Mouse (Mus musculus) heart, embryonic 14.5 days (tissue): ENCODE measurements around the gene Zmat5. TPM values are rescaled to one million over a fixed set of nuclear protein-coding genes. Genes with fewer than 3 reads are reported as not detected.

Experiments
- ATAC-seq: fragments of 200-750 bp; cut with Nextera tagmentation; 2 replicates; pipeline ENCODE4 v1.8.0; 2017; ENCODE audit warnings: low read depth, moderate TSS enrichment; ENCODE audit not compliant: insufficient number of reproducible peaks, insufficient read depth, low FRiP score
- H3K27ac ChIP-seq, 2 experiments: fragments of 200-500 bp in 1 of 2; fragments of 300-500 bp in 1 of 2; sonication (generic) in 1 of 2; replicated peaks in 1 of 2; 2 replicates each; pipeline ENCODE4 v1.5.1; 2012 to 2014; ENCODE audit warnings: low read depth in 2 of 2, low read length in 2 of 2, control low read depth in 1 of 2, mild to moderate bottlenecking in 1 of 2, mixed read lengths in 1 of 2; ENCODE audit not compliant: control insufficient read depth in 1 of 2, insufficient read depth in 1 of 2
- H3K27me3 ChIP-seq: fragments of 300-500 bp; sonication (generic); 2 replicates; pipeline ENCODE4 v1.6.1; 2014; ENCODE audit warnings: mild to moderate bottlenecking, low read length, control low read depth; ENCODE audit not compliant: control insufficient read depth, insufficient read depth
- H3K36me3 ChIP-seq: fragments of 300-500 bp; sonication (generic); 2 replicates; pipeline ENCODE4 v1.6.1; 2014; ENCODE audit warnings: mild to moderate bottlenecking, control low read depth, low read length, mixed read lengths; ENCODE audit not compliant: control insufficient read depth, insufficient read depth
- H3K4me1 ChIP-seq, 2 experiments: fragments of 200-500 bp in 1 of 2; fragments of 300-500 bp in 1 of 2; sonication (generic) in 1 of 2; 2 replicates each; pipeline ENCODE4 v1.6.1; 2012 to 2014; ENCODE audit warnings: low read length in 2 of 2, control low read depth in 1 of 2, mixed read lengths in 1 of 2; ENCODE audit not compliant: control insufficient read depth in 2 of 2, insufficient read depth in 2 of 2
- H3K4me2 ChIP-seq: fragments of 300-500 bp; sonication (generic); 2 replicates; pipeline ENCODE4 v1.6.1; 2014; ENCODE audit warnings: mild to moderate bottlenecking, low read length
- H3K4me3 ChIP-seq, 2 experiments: fragments of 200-500 bp in 1 of 2; fragments of 300-500 bp in 1 of 2; sonication (generic) in 1 of 2; 2 replicates each; pipeline ENCODE4 v1.5.1; 2012 to 2014; ENCODE audit warnings: low read length in 2 of 2, mild to moderate bottlenecking in 2 of 2, control low read depth in 1 of 2, low read depth in 1 of 2, moderate library complexity in 1 of 2; ENCODE audit not compliant: control insufficient read depth in 1 of 2, insufficient read depth in 1 of 2
- H3K9ac ChIP-seq: fragments of 300-500 bp; sonication (generic); 2 replicates; pipeline ENCODE4 v1.6.1; 2014; ENCODE audit warnings: mild to moderate bottlenecking, low read length
- H3K9me3 ChIP-seq: fragments of 300-500 bp; sonication (generic); 2 replicates; pipeline ENCODE4 v1.6.1; 2016; ENCODE audit warnings: low read length, control low read depth; ENCODE audit not compliant: control insufficient read depth
- WGBS: fragments of 180-500 bp; shearing (Covaris S2); extraction: QIAGEN DNeasy Blood & Tissue Kit; methylation state at CpG from one replicate; pipeline ENCODE4 v1.1.7; 2014; 5-methylcytosine and 5-hydroxymethylcytosine counted together
- polyA plus RNA-seq: library from polyadenylated mRNA; unstranded; fragments of >200 nt; fragmentation: Nextera tagmentation; extraction: Ambion mirVana; gene quantifications from 2 replicates; pipeline ENCODE4 v1.2.1, GENCODE M21; 2014

The Zmat5 gene
- polyA plus RNA-seq, 1 experiment from 2014 or later, result 58.3 TPM

- H3K36me3 ChIP-seq, result no peaks in the 10 kb centered on the region
- H3K4me1 ChIP-seq, result no peaks in the 10 kb centered on the region; a peak in 1 of 4 replicates
- no peak overlapping the region for H3K4me3 ChIP-seq
- H3K27ac ChIP-seq, result no peak overlapping the region
- H3K4me2 ChIP-seq, result no peak overlapping the region
- no peaks in the 10 kb centered on the region for H3K27me3 ChIP-seq
- H3K9ac ChIP-seq, result no peak overlapping the region
- no peak for ATAC-seq
- H3K9me3 ChIP-seq, result no peaks in the 10 kb centered on the region
These were observed 8.3 kb downstream of the Zmat5 start for GRCm38 (mm10) chr11:4712822-4713221.

DNA sequence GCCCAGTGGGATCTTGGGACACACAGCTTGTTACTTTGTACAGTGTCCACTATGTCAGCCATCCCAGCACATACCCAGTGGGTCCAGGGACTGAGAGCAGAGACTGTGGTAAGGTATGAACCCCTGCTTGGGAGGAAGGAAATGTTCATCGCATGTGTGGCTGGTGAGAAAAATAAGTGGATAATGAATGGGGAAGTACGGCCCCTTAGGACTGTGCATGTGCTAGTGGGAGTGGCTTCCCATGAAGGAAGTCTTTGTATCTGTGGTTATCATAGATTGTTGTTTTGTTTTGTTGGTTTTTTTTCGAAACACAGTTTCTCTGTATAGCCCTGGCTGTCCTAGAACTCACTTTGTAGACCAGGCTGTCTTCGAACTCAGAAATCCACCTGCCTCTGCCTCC lies 10.2 kb downstream of the Zmat5 start:
- Histone ChIP-seq H3K4me3 (no peak overlapping the region), H3K9me3 (no peaks in the 10 kb centered on the region), H3K27me3 (no peaks in the 10 kb centered on the region), H3K4me1 (peaks cover 4 to 8% of the 10 kb centered on the region in 2 experiments), H3K4me2 (no peak overlapping the region), H3K36me3 (no peaks in the 10 kb centered on the region), H3K9ac (no peak overlapping the region), H3K27ac (no peak overlapping the region)
- WGBS, result 83% methylated on average over 4 of the region's 4 CpGs
- no peak for ATAC-seq

DNA sequence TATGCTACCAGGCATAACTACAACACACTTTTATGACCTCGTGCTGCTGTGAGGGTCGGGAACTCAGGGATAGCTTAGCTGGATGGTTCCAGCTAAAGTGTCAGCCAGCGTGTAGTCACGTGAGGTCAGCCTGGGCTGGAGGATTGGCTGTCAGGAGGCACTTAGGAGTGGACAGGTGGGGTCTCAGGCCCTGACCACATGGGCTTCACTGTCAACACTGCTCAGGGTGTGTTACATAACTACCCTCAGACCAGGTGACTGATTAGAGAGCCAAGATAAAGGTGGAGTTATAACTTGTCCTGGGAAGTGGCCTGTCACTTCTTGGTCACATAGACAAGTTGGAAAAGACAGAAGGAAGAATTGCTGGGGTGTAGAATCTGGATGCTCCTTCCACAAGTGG lies 11.1 kb downstream of the Zmat5 start:
- Histone ChIP-seq H3K36me3 (no peaks in the 10 kb centered on the region), H3K9me3 (no peaks in the 10 kb centered on the region), H3K9ac (no peak overlapping the region), H3K4me1 (peaks cover 4 to 8% of the 10 kb centered on the region in 2 experiments), H3K4me2 (no peak overlapping the region), H3K27me3 (no peaks in the 10 kb centered on the region), H3K4me3 (no peak overlapping the region), H3K27ac (no peak overlapping the region)
- ATAC-seq, result no peak
- WGBS, result 65% methylated on average over 4 of the region's 4 CpGs

DNA sequence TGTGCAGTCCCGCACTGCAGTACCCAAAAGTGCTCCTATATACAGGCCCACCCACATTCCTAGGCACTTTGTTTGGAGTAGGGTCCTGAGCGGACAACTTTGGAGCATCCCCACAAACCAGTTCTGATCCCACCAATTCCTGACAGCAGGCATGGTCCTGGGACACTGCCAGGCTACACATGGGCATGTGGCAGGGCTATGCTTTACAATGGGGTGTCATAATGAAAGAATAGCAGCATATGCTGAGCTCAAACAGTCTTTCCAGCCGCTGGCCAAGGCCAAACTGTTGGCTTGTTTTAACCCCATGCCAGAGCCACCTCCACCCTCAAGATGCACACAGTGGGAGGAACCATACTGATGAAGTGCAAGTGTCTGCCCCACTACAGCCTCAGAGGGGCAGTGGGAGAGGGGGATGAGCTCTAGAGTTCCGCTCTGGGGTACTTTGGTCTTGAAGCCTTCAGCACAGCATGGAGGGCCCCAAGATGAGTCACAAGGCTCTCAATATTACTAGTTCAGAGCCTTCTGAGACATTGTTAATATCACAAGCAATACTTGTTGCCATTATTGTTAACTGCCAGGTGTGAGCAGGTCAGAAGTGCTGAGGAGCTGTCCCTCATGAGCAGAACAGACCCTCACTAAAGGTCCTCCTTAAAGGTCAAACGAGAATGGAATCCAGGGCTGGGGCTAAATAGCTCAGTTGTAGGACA lies 12.2 kb downstream of the Zmat5 start:
- ATAC-seq, result no peak
- Histone ChIP-seq H3K27me3 (no peaks in the 10 kb centered on the region), H3K4me3 (no peak overlapping the region), H3K4me2 (no peak overlapping the region), H3K9ac (no peak overlapping the region), H3K9me3 (no peaks in the 10 kb centered on the region), H3K4me1 (peaks cover 4 to 8% of the 10 kb centered on the region in 2 experiments), H3K27ac (no peak overlapping the region), H3K36me3 (no peaks in the 10 kb centered on the region)
- WGBS, result 84% methylated on average over 5 of the region's 5 CpGs

DNA sequence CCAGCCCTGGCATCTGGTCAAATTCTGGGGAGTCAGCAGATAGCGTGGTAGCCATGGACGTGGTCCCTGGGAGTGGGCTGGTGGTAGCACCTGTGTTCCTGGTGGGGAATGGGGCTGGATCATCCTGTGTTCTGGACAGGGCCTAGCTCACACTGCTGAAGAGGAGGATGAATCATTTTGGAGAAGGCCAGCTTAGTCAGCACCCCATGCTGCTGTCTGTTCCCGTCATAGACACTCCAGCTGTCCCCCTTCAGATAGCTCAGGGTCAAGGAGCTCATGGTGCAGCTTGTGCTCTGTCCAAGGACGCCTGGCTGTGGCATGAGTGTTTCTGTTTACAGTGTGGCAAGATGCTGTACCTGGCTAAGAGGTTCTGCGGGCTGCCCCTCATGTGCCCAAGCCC lies 14.1 kb downstream of the Zmat5 start:
- ATAC-seq, result no peak
- H3K36me3 ChIP-seq, result peaks cover 6% of the 10 kb centered on the region
- 54% methylated on average over 5 of the region's 5 CpGs for WGBS
- H3K4me2 ChIP-seq, result no peak overlapping the region
- H3K9ac ChIP-seq, result no peak overlapping the region
- H3K27me3 ChIP-seq, result no peaks in the 10 kb centered on the region
- H3K4me1 ChIP-seq, result peaks cover 4 to 8% of the 10 kb centered on the region in 2 experiments
- no peak overlapping the region for H3K4me3 ChIP-seq
- no peak overlapping the region for H3K27ac ChIP-seq
- H3K9me3 ChIP-seq, result no peaks in the 10 kb centered on the region

GRCm38 (mm10) chr11:4719961-4720360 lies 15.5 kb downstream of the Zmat5 start:
- Histone ChIP-seq H3K4me2 (no peak overlapping the region), H3K36me3 (peaks cover 17% of the 10 kb centered on the region), H3K9ac (no peak overlapping the region), H3K4me3 (no peak overlapping the region), H3K9me3 (no peaks in the 10 kb centered on the region), H3K27me3 (no peaks in the 10 kb centered on the region), H3K4me1 (peaks cover 4 to 8% of the 10 kb centered on the region in 2 experiments), H3K27ac (no peak overlapping the region)
- ATAC-seq, result no peak
- WGBS, result 90% methylated on average over 9 of the region's 9 CpGs

- H3K4me3 ChIP-seq, result no peak overlapping the region
- no peaks in the 10 kb centered on the region for H3K27me3 ChIP-seq
- WGBS, result 75% methylated on average over 11 of the region's 11 CpGs
- no peak overlapping the region for H3K27ac ChIP-seq
- peaks cover 17% of the 10 kb centered on the region for H3K36me3 ChIP-seq
- no peak overlapping the region for H3K9ac ChIP-seq
- no peak overlapping the region for H3K4me2 ChIP-seq
- peaks cover 4 to 8% of the 10 kb centered on the region in 2 experiments for H3K4me1 ChIP-seq
- no peak for ATAC-seq
- no peaks in the 10 kb centered on the region for H3K9me3 ChIP-seq
These were observed 15.9 kb downstream of the Zmat5 start for GRCm38 (mm10) chr11:4720393-4720792.
